Mouse (Mus musculus) testis, adult 2 months (tissue): ENCODE results near the gene Padi3. TPM values are rescaled to one million over a fixed set of nuclear protein-coding genes. Genes with fewer than 3 reads are reported as not detected.
A peak's percentile ranks its signal among the peaks of the same experiment; 100 is the strongest.

Source experiments
- H3K27ac ChIP-seq: fragments of 200-500 bp; 2 replicates; pipeline ENCODE4 v1.5.1; 2012; ENCODE audit warnings: low read depth, low read length; ENCODE audit not compliant: control insufficient read depth, insufficient read depth
- H3K27me3 ChIP-seq: fragments of 200-500 bp; 2 replicates; pipeline ENCODE4 v1.6.1; 2012; ENCODE audit warnings: mild to moderate bottlenecking, low read length, moderate library complexity; ENCODE audit not compliant: control insufficient read depth, insufficient read depth
- H3K36me3 ChIP-seq: fragments of 200-500 bp; 2 replicates; pipeline ENCODE4 v1.6.1; 2012; ENCODE audit warnings: mild to moderate bottlenecking, low read length; ENCODE audit not compliant: control insufficient read depth, insufficient read depth
- H3K4me1 ChIP-seq: fragments of 200-500 bp; 2 replicates; pipeline ENCODE4 v1.6.1; 2012; ENCODE audit warnings: low read length; ENCODE audit not compliant: control insufficient read depth, insufficient read depth
- H3K4me3 ChIP-seq: fragments of 200-500 bp; 2 replicates; pipeline ENCODE4 v1.5.1; 2012; ENCODE audit warnings: low read depth, mild to moderate bottlenecking, low read length, moderate library complexity, mixed read lengths; ENCODE audit not compliant: control insufficient read depth
- CTCF ChIP-seq: fragments of 200-500 bp; IDR thresholded peaks from 2 replicates; pipeline ENCODE4 v1.5.1; 2012; ENCODE audit warnings: low read depth, mild to moderate bottlenecking, inconsistent platforms, low read length, moderate library complexity; ENCODE audit not compliant: control insufficient read depth, insufficient read depth, insufficient replicate concordance
- POLR2A ChIP-seq: fragments of 200-500 bp; IDR thresholded peaks from 2 replicates; pipeline ENCODE4 v1.6.1; 2012; ENCODE audit warnings: low read depth, mild to moderate bottlenecking, inconsistent platforms, low read length, moderate library complexity; ENCODE audit not compliant: control insufficient read depth
- polyA plus RNA-seq: library from polyadenylated mRNA; depleted of rRNA; stranded (reverse); fragments of >200 nt; gene quantifications from 2 replicates; pipeline ENCODE4 v1.2.3, GENCODE M21; 2012

Gene Padi3
- polyA plus RNA-seq, 1 experiment = 1.7 TPM

DNA sequence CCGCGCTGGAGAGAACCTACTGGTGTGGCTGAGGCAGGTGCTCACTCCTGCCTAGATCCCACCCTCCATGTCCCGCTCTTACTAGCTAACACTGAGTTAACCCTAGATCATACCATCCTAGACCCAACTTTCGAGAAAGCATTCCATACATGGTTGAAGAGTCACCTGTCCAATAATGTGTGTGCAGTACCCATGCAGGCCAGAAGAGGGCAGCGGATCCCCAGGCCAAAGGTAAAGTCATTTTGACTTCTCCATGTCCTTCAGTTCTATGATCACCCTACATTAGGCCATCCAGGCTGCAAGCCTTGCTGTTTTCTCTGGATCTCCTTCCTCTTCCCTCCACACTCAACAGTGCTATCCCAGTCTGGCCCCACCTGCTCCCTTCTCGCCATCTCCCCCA is 21.5 kb downstream of the Padi3 start:
- TF ChIP-seq POLR2A (no peak), CTCF (peak; percentile 95; the same call in 1 of the 2 replicates)
- Histone ChIP-seq H3K27ac (no peak overlapping the region), H3K36me3 (no peaks in the 10 kb centered on the region), H3K4me1 (no peaks in the 10 kb centered on the region; the same call in 1 of the 2 replicates), H3K4me3 (no peak overlapping the region), H3K27me3 (no peaks in the 10 kb centered on the region)

GRCm38 (mm10) chr4:140788264-140788663 is 22.2 kb downstream of the Padi3 start:
- Histone ChIP-seq H3K27me3 (no peaks in the 10 kb centered on the region), H3K36me3 (no peaks in the 10 kb centered on the region), H3K4me1 (no peaks in the 10 kb centered on the region; the same call in 1 of the 2 replicates), H3K27ac (no peak overlapping the region), H3K4me3 (no peak overlapping the region)
- no peak for TF ChIP-seq POLR2A
- TF ChIP-seq CTCF = no peak

- H3K4me3 ChIP-seq = no peak overlapping the region
- H3K4me1 ChIP-seq = no peaks in the 10 kb centered on the region; the same call in 1 of the 2 replicates
- no peaks in the 10 kb centered on the region for H3K36me3 ChIP-seq
- TF ChIP-seq POLR2A (no peak), CTCF (no peak)
- no peak overlapping the region for H3K27ac ChIP-seq
- no peaks in the 10 kb centered on the region for H3K27me3 ChIP-seq
Measured at GRCm38 (mm10) chr4:140787414-140787813, 23.0 kb downstream of the Padi3 start.

DNA sequence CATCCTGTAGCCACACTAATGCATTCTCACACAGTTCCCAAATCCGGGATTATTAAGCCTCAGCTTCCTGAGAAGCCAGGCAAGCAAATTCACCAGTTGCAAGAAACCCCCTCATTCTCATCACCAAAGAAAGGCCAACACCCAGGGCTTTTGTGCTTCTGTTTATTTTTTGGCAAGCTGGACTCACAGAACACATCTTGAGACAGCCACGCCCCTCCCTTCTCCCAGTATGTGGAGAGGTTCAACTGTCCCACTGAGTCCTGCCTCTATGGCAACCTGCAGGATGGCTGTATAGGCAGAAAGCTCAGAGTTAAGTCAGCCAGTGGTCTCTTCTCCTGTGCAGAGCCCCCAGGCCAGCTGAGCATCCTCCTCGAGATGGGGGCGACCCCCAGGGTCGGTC is 25.2 kb downstream of the Padi3 start:
- H3K36me3 ChIP-seq = no peaks in the 10 kb centered on the region
- no peak overlapping the region for H3K27ac ChIP-seq
- TF ChIP-seq POLR2A (no peak), CTCF (no peak)
- H3K27me3 ChIP-seq = no peaks in the 10 kb centered on the region
- H3K4me1 ChIP-seq = no peaks in the 10 kb centered on the region; the same call in 1 of the 2 replicates
- H3K4me3 ChIP-seq = no peak overlapping the region

GRCm38 (mm10) chr4:140784292-140784945 is 26.0 kb downstream of the Padi3 start:
- Histone ChIP-seq H3K4me1 (no peaks in the 10 kb centered on the region; the same call in 1 of the 2 replicates), H3K27ac (no peak overlapping the region), H3K36me3 (no peaks in the 10 kb centered on the region), H3K27me3 (no peaks in the 10 kb centered on the region), H3K4me3 (no peak overlapping the region)
- TF ChIP-seq CTCF = no peak
- no peak for TF ChIP-seq POLR2A

GRCm38 (mm10) chr4:140782821-140783220 is 27.6 kb downstream of the Padi3 start:
- Histone ChIP-seq H3K4me3 (no peak overlapping the region), H3K4me1 (no peaks in the 10 kb centered on the region), H3K27me3 (no peaks in the 10 kb centered on the region), H3K36me3 (no peaks in the 10 kb centered on the region), H3K27ac (no peak overlapping the region)
- TF ChIP-seq POLR2A = no peak
- TF ChIP-seq CTCF = no peak

GRCm38 (mm10) chr4:140780507-140780906 is 29.9 kb downstream of the Padi3 start:
- no peaks in the 10 kb centered on the region for H3K4me1 ChIP-seq
- no peaks in the 10 kb centered on the region for H3K36me3 ChIP-seq
- no peak for TF ChIP-seq POLR2A
- TF ChIP-seq CTCF = no peak
- no peaks in the 10 kb centered on the region for H3K27me3 ChIP-seq
- no peak overlapping the region for H3K27ac ChIP-seq
- H3K4me3 ChIP-seq = no peak overlapping the region

GRCm38 (mm10) chr4:140779803-140780397 is 30.5 kb downstream of the Padi3 start:
- H3K36me3 ChIP-seq = no peaks in the 10 kb centered on the region
- TF ChIP-seq POLR2A (no peak), CTCF (no peak)
- no peaks in the 10 kb centered on the region for H3K4me1 ChIP-seq
- no peaks in the 10 kb centered on the region for H3K27me3 ChIP-seq
- no peak overlapping the region for H3K27ac ChIP-seq
- H3K4me3 ChIP-seq = no peak overlapping the region
